Mouse (Mus musculus) kidney, postnatal 25 days (tissue): ENCODE results near the gene Rbm33.

ENCODE experiments used
- DNase-seq, 2 experiments: peaks; one replicate each; pipeline ENCODE4 v3.0.0; 2021; ENCODE audit warnings: mixed read lengths in 2 of 2

Gene Rbm33

DNA sequence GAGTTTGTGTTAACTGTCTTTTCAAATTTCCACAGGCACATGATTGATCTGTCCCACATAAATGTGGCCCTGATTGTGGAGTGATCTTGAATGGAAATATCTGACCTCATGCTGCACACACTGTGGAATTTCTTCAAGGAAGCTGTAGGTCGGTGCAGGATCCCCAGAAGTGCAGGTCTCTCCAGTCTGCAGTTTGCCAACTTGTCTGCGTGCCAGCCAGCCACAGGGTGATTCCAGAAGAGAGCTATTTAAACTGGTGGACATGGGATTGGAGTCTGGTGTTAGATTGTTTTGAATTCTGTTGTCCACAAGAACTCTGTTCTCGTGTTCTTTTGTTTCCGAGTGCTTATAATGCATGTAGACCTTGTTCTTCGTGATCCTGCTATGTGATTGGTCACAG lies 96.6 kb downstream of the Rbm33 start:
- DNase-seq, result no peak

DNA sequence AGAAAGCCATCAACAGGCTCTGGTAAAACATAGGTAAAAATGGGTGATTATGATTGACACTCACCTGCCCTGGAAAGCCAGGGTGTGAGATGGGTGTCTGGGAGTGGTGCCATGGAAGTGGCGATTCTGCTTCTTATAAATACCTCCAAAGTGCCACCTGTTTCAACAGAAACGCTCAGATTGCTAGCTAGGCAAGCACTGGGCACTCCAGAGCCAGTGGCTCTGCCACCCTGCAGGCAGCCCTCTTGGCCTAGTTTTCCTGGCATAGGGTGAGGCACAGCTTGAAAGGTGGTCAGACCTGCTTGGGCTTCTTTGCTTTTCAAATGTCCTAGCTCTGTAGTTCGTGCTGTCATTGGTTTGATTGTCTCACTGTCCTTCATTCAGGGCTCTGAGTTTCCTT lies 97.2 kb downstream of the Rbm33 start:
- no peak for DNase-seq

DNA sequence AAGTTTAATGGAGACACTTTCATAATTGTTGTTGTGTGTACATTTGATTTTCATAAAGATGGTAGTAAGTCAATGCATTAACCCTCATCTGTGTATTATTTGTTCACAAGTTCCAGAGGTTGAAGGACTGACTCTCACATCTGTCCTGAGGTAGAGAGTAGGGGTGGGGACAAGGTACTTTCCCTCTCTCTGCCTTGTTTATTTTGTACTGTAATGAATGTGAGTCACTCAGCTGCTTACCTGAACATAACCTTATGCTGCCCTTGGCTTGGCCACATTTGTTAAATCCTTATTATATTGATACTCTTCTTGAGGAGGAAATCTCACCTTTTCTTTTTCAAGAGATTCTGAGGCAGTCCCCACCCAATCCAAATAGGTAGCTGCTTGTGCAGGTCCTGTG lies 99.1 kb downstream of the Rbm33 start:
- no peak for DNase-seq

DNA sequence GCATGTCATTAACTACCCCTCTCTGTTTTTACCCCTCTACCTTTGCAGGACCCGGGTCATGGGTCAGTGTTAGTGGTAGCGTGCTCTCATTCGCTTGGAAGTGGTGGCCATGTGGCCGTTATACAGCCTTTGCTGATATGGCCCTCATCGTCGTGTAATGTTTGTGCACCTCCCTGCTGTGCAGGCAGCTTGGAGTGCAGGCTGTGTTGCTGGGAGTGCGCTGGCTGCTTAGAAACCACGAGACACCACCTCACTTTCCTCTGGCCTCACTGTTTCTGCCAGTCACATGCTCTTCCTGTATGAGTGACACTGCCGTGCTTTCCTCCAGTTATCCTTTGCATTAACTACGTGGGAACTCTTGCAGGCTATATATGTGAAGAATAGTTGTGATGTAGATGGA lies 101.8 kb downstream of the Rbm33 start:
- DNase-seq, result no peak

DNA sequence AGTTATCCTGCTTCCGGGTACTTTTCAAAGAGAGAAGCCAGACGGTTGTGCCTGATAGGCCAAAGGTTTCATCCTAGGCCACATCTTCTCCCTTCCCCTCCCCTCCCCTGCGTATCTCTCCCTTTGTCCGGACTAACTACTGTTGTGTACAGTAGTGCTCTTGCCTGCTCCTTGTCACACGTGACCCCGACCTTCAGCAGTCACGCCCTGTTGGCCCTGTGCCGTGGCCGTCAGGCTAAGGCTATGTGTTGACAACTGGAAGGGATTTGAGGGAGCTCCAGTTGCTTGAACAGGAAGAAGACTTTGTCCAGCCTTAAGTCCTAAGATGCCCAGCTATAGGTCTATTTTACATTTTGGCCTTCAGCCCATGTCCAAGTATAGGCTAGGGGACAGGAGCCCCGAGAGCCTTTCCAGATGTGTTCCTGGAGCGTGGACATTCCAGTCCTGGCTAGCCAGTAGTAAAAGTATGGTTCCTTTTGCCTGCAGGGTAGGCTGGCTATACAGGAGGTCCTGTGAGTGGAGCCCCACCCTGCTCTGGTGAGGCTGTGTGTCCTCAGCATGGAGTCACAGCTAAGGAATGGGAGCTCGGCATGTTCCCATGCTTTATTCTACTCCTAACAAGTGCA lies 102.8 kb downstream of the Rbm33 start:
- DNase-seq, result no peak

DNA sequence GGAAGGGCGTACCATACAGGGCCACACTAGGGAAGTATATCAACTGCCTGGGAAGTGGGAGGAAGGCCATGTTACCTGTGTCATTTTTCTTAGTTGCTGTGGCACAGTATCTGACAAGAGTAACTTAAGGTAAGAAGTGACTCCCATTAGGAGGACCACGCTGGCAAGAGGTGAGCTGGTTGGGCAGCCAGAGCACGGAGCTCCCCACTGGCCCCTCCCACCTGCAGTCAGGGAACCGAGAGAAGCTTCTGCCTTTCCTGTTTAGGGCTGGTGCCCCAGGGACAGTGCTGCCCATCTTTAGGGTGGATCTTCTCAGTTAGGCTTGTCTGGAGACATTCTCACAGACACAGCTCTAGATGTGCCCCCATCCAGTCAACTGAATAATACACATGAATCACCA lies 106.9 kb downstream of the Rbm33 start:
- DNase-seq, result no peak

DNA sequence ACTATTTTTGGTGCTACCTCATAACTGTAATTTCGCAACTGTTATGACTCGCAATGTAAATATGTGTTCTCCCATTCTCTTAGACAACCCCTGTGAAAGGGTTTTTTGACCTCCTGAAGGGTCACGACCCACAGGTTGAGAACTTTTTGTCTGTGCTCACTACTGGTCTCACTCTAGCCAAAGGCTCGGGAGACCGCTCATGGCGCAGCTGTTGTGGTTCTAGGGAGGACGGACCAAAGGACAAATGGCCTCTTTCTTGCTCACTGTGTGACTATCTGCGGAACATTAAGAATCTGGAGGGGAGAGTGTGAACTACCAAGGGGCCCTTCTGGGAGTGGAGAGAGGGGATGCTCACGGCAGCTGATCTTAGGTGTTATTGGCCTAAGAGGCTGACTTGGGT lies 109.0 kb downstream of the Rbm33 start:
- no peak for DNase-seq

DNA sequence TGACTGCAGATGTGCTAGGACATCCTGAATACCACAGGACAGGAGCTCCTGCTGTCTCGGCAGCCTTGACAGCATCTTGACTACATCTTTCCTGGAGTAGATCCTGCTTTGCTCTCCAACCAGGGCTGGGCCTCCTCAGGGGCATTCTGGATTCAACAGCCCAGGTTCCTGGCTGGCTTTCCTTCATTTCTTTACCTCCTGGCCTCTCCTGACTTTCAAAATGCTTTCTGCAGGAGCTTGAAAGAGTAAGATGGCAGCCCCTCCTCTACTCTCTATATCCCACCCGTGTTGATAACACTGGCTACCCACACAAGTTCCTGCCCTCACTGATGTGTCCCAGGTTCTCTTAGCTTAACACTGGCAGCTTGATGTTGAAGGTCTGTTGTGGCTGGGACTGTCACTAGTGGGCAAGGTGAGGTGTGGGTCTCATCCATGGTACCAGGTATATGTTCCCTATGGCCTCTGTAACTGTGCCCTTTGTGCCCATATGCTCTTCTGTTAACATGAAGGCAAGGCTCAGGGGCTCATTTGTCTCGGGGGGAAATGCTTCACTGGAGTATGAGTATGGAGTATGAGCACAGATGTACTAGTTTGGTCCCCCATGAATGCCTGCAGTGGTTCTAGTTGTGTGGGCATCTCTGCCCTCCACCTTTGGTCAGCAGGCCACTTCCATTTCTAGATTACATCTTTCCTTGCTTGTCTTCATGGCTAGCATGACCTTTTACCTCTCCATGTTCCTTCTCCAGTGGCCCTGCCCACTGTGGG lies 133.4 kb downstream of the Rbm33 start:
- DNase-seq, result no peak

DNA sequence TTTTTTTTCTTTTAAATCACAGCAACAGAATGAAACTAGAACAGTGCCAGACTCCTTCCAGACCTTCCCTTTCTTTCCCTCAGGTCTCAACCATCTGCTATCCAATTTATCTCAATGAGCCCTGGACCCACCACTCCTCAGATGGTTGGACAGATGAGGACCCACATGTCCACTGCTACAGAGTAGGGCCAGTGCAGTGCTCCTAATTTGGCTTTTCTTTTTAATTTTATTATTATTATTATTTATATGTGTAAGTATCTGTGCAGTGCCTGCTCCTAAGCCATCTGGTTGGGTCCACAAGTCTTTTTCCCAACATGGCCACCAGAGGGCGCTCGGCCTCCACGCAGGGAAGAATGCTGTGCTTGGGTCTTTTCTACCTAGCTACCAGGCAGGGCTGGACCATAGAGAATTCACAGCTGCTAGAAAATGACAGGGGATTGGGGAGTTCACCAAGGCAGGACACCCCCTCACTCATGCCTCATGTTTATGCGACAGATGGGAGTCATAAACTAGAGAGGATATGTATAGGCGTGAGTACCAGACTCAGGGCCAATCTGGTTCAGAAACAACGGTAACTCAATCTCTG lies 134.2 kb downstream of the Rbm33 start:
- peak; percentile 74 to 83 for DNase-seq

DNA sequence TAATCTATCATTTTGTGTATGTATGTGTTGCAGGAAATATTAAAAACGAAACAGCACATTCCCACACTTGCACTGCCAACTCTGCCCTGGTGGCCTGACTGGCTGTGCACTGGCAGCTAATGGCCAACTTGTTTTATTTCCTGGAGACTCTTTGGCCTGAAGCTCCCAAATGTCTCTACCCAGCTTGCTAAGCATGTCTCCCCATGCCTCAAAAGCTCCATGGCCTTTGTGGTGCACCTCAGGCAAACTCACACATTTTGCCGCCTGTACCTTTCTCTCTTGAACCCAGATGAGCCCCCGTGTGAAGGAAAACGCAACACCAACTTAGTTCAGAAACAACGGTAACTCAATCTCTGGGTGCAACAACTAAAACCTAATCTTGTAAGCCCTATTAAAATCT lies 136.2 kb downstream of the Rbm33 start:
- DNase-seq, result no peak

DNA sequence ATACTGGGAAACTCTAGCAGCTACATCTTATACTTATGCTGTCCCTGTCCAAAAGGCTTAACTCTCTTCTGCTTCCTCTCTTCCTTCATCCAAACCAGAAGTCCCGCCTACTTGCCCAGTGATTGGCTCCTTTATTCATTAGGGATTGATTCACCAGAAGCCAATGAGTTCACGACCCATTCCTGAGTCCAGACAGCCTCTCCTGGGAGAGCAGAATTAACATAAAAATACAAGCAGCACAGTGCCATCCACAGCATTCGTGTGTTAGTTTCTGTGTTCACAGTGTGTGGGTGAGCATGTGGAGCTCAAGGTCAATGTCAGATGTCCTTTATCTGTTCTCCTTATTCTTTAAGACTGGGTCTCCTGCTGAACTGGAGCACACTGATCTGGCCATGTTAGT lies 136.6 kb downstream of the Rbm33 start:
- DNase-seq, result no peak

DNA sequence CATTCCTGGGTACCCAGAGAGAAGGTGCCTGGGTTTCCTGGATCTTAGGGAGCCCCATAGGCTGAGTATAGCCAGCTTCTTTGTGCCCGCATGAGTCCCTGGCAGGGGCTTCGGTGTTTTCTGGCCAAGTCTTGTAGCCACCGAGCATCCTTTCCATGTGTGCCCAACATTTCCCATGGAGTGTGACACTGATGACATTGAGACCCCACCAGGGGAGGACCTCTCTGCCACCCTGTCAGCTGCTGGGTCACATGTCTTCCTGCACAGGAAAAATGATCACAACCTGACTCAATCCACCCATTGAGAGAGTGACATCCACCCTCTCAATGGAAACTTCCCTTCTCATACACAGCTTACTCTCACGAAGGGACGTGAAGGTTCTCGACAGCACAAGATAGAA lies 137.6 kb downstream of the Rbm33 start:
- DNase-seq, result peak in 1 of 2 experiments; percentile 25

DNA sequence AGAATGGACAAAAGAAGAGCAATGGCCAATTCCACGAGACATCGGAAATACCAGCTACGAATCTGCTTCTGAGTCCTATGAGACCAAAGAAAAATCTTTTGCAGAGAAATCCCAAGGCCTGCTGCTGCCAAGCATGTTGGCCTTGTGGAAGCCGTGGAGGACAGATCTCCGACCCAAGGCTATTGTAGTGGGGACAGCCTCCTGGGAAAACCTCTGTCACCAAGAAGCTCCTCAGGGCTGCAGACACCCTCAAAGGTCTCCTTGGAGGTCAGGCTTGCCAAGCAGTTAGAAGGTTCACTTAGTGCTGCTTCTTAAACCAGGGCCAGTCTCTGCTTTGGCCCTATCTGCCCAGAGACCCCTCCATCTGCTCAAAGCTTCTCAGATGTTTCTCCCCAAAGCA lies 138.8 kb downstream of the Rbm33 start:
- DNase-seq, result no peak

DNA sequence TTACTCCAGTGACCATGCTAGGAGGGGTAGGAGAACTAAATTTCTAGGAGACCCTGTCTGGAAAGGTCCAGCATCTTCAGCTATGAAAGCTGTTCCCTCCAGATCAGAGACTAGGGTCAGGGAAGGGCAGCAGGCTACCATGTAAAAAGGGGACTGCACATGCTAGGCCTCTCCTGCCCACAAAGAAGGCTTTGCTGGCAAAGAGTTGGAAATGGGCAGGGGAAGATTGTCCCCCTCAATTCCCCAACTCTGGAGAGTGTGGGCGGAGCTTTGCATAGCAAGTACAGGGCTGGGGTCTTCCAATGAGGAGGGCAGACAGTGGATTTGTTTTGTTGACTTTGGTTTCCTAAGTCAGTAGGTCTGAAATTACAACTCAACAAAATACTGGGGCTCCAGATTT lies 139.4 kb downstream of the Rbm33 start:
- DNase-seq, result no peak

DNA sequence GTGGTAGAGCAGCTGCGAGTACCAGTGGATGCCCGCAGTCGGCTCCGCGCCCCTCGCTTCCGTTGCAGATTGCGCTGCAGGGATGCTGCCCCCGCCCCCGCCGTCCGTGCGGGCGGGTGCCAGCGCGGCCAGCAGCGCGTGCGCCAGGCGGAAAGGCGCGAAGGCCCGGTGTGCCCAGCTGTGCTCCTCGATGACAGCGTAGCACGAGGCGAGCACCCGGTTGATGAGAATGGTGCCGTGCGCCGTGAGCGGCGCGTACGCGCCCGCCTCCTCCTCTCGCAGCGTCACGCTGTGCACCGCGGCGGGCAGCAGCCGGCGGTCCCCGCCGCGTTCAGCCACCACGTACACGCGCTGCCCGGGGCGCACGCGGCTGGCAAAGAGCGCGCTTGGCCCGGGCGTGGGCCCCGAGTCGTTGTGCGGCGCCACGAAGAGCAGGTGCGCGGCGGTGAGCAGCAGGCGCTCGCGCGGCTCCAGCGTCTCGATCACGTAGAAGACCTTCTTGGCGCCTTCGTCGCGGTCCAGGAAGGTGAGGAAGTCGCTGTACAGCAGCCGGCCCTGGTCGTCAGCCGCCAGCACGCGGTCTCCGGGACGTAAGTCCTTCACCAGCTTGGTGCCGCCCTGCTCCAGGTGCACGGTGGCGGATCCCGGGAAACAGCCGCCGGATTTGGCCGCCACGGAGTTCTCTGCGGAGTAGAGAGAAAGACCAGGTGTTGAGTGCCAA lies 141.2 kb downstream of the Rbm33 start:
- DNase-seq, result peak in 1 of 2 experiments; percentile 45

DNA sequence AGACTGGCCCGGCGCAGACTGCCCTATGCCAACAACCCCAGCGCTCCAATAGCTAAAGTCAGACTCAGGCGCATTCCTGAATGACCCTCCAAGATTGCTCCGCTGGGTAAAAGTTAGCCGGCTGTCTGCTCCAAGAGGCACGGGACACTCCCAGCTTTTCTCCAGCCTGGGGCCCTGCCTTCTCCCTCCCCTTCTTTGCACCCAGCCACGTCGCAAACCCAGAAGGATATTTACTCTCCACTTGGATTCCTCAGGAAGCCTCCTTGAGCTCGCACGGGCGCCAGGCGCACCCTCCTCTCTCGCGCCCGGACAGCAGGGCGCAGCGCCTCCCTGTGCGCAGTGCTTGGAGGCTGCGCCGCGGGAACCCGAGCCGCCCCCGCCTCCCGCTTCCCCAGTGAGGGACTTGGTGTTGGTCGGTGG lies 141.9 kb downstream of the Rbm33 start:
- peak in 1 of 2 experiments; percentile 25 for DNase-seq

DNA sequence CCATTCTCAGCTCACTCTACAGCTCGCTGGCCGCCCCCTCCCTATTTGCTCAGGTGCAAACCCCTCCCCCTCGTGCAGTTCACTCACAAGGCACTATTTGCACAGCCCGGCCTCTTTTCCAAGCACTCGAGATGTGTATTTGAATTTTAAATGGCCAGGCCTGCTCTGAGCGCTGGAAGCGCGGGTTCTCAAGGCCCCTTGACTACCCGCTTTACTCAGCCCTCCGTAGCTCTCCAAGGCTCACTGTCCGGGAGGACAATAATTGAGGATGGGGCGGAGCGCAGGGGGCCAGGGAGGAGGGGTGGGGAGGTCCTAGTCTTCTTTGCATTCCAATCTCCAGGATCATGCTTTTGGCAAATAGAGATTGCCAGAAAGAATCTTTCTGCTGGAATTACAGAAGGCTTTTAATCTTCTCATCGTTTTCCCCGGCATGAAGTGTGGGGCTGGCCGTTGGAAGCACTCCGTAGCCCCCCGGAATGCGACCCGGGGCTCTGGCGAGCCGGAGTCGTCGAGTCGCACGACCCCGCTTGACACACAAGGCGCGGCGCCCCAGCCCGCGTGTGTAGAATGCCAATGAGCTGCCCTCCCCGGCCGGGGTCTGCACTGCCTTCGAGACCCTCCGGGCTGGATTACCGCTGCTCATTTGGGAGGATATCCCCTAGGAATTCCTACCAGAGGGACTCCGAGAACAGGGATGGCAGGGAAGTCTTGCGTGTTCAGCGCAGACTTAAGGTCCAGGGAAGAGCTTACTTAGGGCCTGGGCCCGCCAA lies 142.7 kb downstream of the Rbm33 start:
- peak in 1 of 2 experiments; percentile 31 for DNase-seq

DNA sequence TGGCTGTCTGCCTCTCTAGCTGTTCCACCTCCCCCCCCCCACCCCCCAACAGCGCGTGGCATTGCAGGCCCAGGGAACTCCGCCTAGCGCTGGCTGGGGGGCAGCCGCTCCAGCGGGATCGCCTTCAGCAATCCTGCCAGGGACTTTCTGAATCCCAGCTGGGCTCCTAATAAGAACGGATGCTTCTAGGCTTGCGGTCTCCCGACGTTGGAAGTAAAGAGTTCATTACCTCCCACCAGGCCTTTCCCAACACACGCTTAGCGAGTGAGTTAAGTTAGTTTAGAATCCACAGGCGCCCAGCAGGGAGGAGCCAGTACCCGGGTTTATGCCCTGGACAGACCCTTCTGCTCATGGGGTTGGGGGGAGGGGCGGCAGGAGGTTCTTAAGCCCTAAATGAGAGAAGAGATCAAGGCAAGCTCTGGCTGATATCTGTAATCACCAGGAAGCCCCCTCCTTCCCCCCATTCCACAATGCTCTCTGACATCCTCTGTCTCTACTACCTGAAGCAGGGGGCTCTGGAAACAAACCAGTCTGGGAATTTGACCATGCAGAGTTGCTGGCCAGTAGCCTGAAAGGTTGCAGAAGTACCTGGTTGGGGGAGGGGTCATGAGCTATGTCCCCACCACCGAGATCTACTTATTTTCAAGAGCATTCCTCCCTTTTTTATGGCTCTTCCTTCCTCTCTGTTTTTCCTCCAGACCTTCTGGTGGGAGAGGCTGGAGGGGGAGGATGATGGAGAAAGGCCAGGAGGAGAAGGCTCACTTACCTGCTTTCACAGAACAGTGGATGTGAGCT lies 143.8 kb downstream of the Rbm33 start:
- peak in 1 of 2 experiments; percentile 30 for DNase-seq

DNA sequence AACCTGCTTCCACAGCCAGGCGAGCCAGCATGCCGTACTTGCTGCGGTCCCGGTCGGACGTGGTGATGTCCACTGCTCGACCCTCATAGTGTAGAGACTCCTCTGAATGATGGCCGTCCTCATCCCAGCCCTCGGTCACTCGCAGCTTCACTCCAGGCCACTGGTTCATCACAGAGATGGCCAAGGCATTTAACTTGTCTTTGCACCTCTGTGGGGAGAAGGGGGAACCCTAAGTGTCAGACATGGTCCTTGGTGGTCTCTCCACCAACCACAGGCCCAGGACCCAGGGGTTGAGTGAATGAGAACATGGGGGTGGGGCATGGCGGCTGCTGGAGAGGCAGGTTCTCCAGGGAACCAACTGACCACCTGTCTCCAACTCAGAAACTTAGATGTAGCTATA lies 144.5 kb downstream of the Rbm33 start:
- peak in 1 of 2 experiments; percentile 31 for DNase-seq

DNA sequence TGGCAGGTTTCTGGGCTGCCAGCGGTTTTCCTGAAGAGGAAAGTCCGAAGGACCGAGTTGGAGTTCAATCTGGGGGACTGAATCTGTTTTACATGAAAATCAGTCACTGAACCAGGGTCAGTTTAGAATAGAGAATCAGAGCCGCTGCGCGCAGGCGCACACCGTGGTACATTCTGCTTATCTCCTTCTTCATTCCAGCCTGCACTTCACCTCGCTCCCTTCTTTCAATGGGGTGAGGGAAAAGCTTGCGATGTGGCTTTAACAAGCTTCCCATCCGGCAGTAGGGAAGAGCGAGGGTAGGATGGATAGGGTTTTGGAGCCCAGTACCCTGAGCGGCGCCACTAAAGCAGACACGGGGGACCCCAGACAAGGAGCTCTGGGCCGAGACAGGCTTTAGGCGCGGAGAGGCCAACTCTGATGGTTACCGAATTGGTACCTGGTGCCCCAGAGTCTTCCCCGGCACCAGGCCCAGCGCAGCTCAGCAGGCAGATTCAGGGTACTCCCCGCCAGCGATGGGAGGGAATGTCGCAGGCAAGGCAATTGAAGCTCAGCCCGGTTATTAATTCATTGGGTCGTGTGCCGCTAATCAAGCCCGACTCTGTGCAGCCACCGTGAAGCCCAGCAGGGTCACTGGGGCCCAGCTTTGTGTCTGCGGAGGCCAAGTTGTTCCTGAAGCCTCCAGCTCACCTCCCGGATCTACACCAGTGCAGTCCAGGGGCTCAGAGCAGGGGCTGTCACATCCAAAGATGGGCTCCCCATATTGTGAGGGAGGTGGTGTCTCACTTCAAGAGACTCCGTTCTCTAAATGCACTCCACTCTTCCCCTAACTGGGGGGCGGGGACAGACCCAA lies 146.0 kb downstream of the Rbm33 start:
- peak; percentile 21 to 55 for DNase-seq

DNA sequence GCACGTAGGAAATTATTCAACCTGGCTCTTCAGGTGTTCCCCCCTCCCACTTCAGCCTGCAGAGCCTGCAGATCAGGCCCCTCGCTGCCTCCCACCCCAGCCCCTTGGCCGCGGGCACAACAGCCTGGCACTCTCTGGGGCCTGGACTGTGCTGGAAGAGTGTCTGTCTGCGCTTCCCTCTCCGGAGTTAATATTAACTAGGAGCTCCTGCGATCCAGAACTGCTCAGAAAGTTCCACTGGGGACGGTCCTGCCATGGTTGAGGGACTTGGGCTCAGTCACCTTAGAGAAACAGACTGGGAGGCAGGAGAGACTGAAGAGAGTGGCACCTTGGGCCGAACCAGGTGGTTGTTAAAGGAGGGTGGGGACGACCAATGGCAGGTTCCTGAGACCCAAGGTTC lies 146.7 kb downstream of the Rbm33 start:
- peak; percentile 70 to 88 for DNase-seq
